In the genomic region with DNA sequence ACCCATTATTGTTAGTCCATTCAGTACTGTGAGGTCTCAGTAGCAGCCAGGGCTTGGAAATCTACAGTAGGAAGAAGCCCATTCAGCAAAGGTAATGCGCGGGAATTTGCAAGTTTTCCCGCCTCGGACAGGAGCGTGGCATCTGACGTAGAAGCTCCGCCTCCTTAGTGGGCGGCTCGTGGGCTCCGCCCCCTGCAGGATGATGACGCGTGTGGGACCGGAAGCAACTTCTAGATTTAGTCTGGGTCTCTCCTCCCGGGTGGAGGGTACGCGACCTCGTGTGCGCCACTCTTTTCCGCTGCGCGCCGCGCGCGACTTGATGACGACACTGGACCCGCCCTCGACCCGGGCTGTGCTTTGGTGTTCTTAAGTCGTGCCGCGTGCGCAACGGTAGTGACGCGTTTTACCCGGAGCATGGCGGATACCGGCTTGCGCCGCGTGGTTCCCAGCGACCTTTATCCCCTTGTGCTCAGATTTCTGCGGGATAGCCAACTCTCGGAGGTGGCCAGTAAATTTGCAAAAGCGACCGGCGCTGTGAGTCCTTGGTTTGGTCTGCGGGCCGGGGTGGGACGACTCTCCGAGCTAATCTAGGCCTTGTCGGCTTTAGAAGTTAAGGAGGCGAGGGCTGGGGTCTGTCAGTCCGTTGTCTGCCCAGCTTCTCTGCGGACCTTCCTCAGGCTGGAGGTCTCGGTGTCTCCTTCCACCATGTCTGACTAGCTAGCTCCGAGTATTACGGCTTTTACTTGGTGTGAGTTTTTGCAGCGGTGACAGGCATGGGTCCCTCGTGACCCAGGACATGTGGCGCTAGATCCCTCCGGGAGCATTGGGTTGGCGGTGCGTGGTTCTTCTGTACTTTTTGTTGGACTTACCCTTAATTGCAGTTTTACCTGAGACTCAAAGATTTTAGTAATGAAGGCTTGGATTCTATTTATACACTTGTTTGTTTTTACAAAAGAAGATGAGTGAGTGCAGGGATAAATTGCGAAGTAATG, we compare ENCODE assay signal across 8 mouse cellular contexts. TPM values are rescaled to one million over a fixed set of nuclear protein-coding genes. Genes with fewer than 3 reads are reported as not detected.
DNase-seq lines count a peak whose midpoint lies in the region; ATAC-seq and TF ChIP-seq lines count a peak whose summit lies in the region.

TSS of gene Nolc1 (plus strand) at position 248 of the 992 bp plus-strand sequence.

- H3K4me2 ChIP-seq in forebrain, embryonic 13.5 days = peak within 1 kb of the TSS; percentile 81
- H3K4me2 ChIP-seq in liver, postnatal 0 days (ENCODE audit: low read depth, low read length) = peak within 1 kb of the TSS; percentile 89
- peak within 1 kb of the TSS; percentile 79 for H3K4me2 ChIP-seq in neural tube, embryonic 14.5 days (ENCODE audit: low read depth, low read length)

- under 1% methylated on average over 66 of the region's 66 CpGs for WGBS in forebrain, embryonic 13.5 days
- WGBS in large intestine, adult 2 months = under 1% methylated on average over 66 of the region's 66 CpGs
- WGBS in liver, postnatal 0 days (ENCODE audit: insufficient replicate concordance) = under 1% methylated on average over 66 of the region's 66 CpGs
- under 1% methylated on average over 66 of the region's 66 CpGs for WGBS in neural tube, embryonic 14.5 days

- intact Hi-C loops in heart, postnatal 10 days (cut with DNase I) = no loop called here

- peak; percentile 99 to 100 for DNase-seq in heart, postnatal 10 days
- peak; percentile 94 for DNase-seq in large intestine, adult 2 months (ENCODE audit: low read depth, low spot score)
- peak; percentile 98 for DNase-seq in liver, postnatal 0 days
- peak; percentile 99 for DNase-seq in testis, postnatal 10 days (ENCODE audit: low spot score)

- no peak for TF ChIP-seq EP300 in ES-Bruce4 (IDR thresholded peaks at IDR 0.05; ENCODE audit: insufficient read depth, low read depth, low read length)
- TF ChIP-seq EP300 in liver, postnatal 0 days (IDR thresholded peaks at IDR 0.05; ENCODE audit: low read depth) = peak; percentile 54; the same call in 1 of the 2 replicates

- no peaks in the 10 kb centered on the region for H3K27me3 ChIP-seq in ES-Bruce4 (ENCODE audit: control insufficient read depth, insufficient read depth, low read length, poor library complexity, severe bottlenecking)
- no peaks in the 10 kb centered on the region for H3K27me3 ChIP-seq in forebrain, embryonic 13.5 days
- no peaks in the 10 kb centered on the region for H3K27me3 ChIP-seq in liver, postnatal 0 days (ENCODE audit: insufficient read depth, low read length)
- H3K27me3 ChIP-seq in neural tube, embryonic 14.5 days (ENCODE audit: control insufficient read depth, insufficient read depth, low read length) = no peaks in the 10 kb centered on the region

- H3K4me3 ChIP-seq in ES-Bruce4 (ENCODE audit: low read depth, low read length) = peak within 1 kb of the TSS; percentile 91
- H3K4me3 ChIP-seq in forebrain, embryonic 13.5 days = peak within 1 kb of the TSS; percentile 90
- peak within 1 kb of the TSS; percentile 80 for H3K4me3 ChIP-seq in liver, postnatal 0 days (ENCODE audit: low read depth, low read length)
- peak within 1 kb of the TSS; percentile 88 for H3K4me3 ChIP-seq in neural tube, embryonic 14.5 days (ENCODE audit: low read depth, low read length)

- peak; percentile 90 for ATAC-seq in cerebellum, adult (ENCODE audit: insufficient number of reproducible peaks, low FRiP score, low TSS enrichment)
- ATAC-seq in forebrain, embryonic 13.5 days = peak; percentile 97
- ATAC-seq in liver, postnatal 0 days = peak; percentile 98
- peak; percentile 98 for ATAC-seq in neural tube, embryonic 14.5 days (ENCODE audit: low read depth)

- H3K9ac ChIP-seq in ES-Bruce4 (ENCODE audit: low read depth, poor library complexity, severe bottlenecking) = peak within 1 kb of the TSS; percentile 73
- peak within 1 kb of the TSS; percentile 80 for H3K9ac ChIP-seq in forebrain, embryonic 13.5 days
- peak within 1 kb of the TSS; percentile 81 for H3K9ac ChIP-seq in liver, postnatal 0 days (replicated peaks)
- peak within 1 kb of the TSS; percentile 64 for H3K9ac ChIP-seq in neural tube, embryonic 14.5 days (replicated peaks; ENCODE audit: low read depth, low read length)

- peaks cover 31% of the 10 kb centered on the region for H3K36me3 ChIP-seq in ES-Bruce4 (ENCODE audit: control insufficient read depth, insufficient read depth, low read length, poor library complexity, severe bottlenecking)
- peaks cover 59% of the 10 kb centered on the region for H3K36me3 ChIP-seq in forebrain, embryonic 13.5 days (ENCODE audit: poor library complexity, severe bottlenecking)
- peaks cover 50% of the 10 kb centered on the region for H3K36me3 ChIP-seq in liver, postnatal 0 days (replicated peaks; ENCODE audit: insufficient read depth, low read length)
- H3K36me3 ChIP-seq in neural tube, embryonic 14.5 days (ENCODE audit: control insufficient read depth, insufficient read depth, low read length) = peaks cover 29% of the 10 kb centered on the region

- TF ChIP-seq CTCF in ES-Bruce4 (IDR thresholded peaks at IDR 0.05; ENCODE audit: low read depth, low read length) = no peak
- TF ChIP-seq CTCF in liver, postnatal 0 days (IDR thresholded peaks at IDR 0.05; ENCODE audit: low read depth) = 0 out of 2 replicates have a peak, but pooled peaks have one; percentile 14

- H3K9me3 ChIP-seq in ES-Bruce4 (replicated peaks; ENCODE audit: control insufficient read depth, insufficient read depth, low read length, poor library complexity, severe bottlenecking) = no peaks in the 10 kb centered on the region
- no peaks in the 10 kb centered on the region for H3K9me3 ChIP-seq in forebrain, embryonic 13.5 days (replicated peaks)
- H3K9me3 ChIP-seq in liver, postnatal 0 days (ENCODE audit: low read length) = no peaks in the 10 kb centered on the region
- H3K9me3 ChIP-seq in neural tube, embryonic 14.5 days (ENCODE audit: control insufficient read depth, low read length) = no peaks in the 10 kb centered on the region

- peak within 1 kb of the TSS; percentile 89 for H3K27ac ChIP-seq in ES-Bruce4 (ENCODE audit: insufficient read depth, low read length)
- H3K27ac ChIP-seq in forebrain, embryonic 13.5 days = peak within 1 kb of the TSS; percentile 46
- H3K27ac ChIP-seq in liver, postnatal 0 days (ENCODE audit: low read depth) = peak within 1 kb of the TSS; percentile 82
- H3K27ac ChIP-seq in neural tube, embryonic 14.5 days (ENCODE audit: low read depth, low read length) = peak within 1 kb of the TSS; percentile 71

- peaks cover 5% of the 10 kb centered on the region for H3K4me1 ChIP-seq in ES-Bruce4 (ENCODE audit: control insufficient read depth, insufficient read depth, low read length)
- peaks cover 27% of the 10 kb centered on the region for H3K4me1 ChIP-seq in forebrain, embryonic 13.5 days
- H3K4me1 ChIP-seq in liver, postnatal 0 days (ENCODE audit: insufficient read depth) = peaks cover 17% of the 10 kb centered on the region
- H3K4me1 ChIP-seq in neural tube, embryonic 14.5 days (ENCODE audit: control insufficient read depth, insufficient read depth, low read length) = peaks cover 9% of the 10 kb centered on the region

- TF ChIP-seq POLR2A in ES-Bruce4 (IDR thresholded peaks at IDR 0.05; ENCODE audit: insufficient read depth, low read length) = peak; percentile 31

RNA-seq across cellular contexts. Expression of gene Nolc1, which starts in this region (rescaled TPM):
- polyA plus RNA-seq in ES-Bruce4 (2011; ENCODE audit: insufficient read depth, insufficient read length, low read depth, missing spikeins) = 157 and 164 TPM in 2 replicates
- polyA plus RNA-seq in forebrain, embryonic 13.5 days (2015; fragmentation: Nextera tagmentation; extraction: Ambion mirVana) = 87.8 and 94.8 TPM in 2 replicates
- 10 to 100 TPM; 25.1 to 27.2 TPM for total RNA-seq in heart, postnatal 10 days (2021)
- 10.1 and 13.7 TPM in 2 replicates for polyA plus RNA-seq in large intestine, adult 2 months (2012; rRNA removed)
- 23.1 and 26.9 TPM in 2 replicates for polyA plus RNA-seq in liver, postnatal 0 days (2015; fragmentation: Nextera tagmentation; extraction: Ambion mirVana)
- 61.4 and 61.7 TPM in 2 replicates for polyA plus RNA-seq in neural tube, embryonic 14.5 days (2014; fragmentation: Nextera tagmentation; extraction: Ambion mirVana)

Comparison
In these comparisons a context has a peak if more than half of its experiments do, and no peak if none do; other contexts are left out.
1. Peak in every context shown above with its lines: DNase-seq, ATAC-seq, H3K4me3 ChIP-seq and H3K27ac ChIP-seq.